Mouse (Mus musculus) testis, adult 2 months (tissue): ENCODE data around the gene Pus7.

Experiments
- CTCF ChIP-seq: fragments of 200-500 bp; IDR thresholded peaks from 2 replicates; pipeline ENCODE4 v1.5.1; 2012; ENCODE audit warnings: low read depth, mild to moderate bottlenecking, inconsistent platforms, low read length, moderate library complexity; ENCODE audit not compliant: control insufficient read depth, insufficient read depth, insufficient replicate concordance
- POLR2A ChIP-seq: fragments of 200-500 bp; IDR thresholded peaks from 2 replicates; pipeline ENCODE4 v1.6.1; 2012; ENCODE audit warnings: low read depth, mild to moderate bottlenecking, inconsistent platforms, low read length, moderate library complexity; ENCODE audit not compliant: control insufficient read depth

DNA sequence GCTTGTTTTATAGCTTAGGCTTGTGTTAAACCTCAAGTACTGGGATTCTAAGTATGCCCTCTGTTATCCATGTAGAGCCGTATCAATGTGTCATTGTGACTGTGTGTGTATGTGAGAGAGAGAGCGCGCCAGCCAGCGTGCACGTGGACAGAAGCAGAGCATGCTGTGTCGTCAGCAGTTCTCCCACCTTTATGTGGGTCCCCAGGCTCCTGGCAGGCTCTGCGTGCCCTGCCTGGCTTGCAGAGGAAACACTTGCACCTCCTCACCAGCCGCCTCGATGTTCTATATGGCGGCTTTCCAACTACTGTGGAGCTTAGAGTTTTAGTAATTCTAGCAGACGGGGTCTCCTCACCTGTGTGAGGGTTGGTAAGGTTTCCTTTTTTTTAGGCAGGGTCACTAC lies 38.8 kb upstream of the Pus7 start:
- TF ChIP-seq POLR2A, result no peak
- no peak for TF ChIP-seq CTCF
